Mouse (Mus musculus): ENCODE data around the gene Tnni3k.

- TF ChIP-seq POLR2A (IDR thresholded peaks at IDR 0.05; ENCODE audit: low read depth, low read length) (no peak), CTCF (conservative IDR thresholded peaks at IDR 0.05; ENCODE audit: insufficient read depth, insufficient read length, low read depth, low read length) (no peak)
These were observed 239.0 kb downstream of the Tnni3k start for GRCm38 (mm10) chr3:154816231-154816630.
